8 mouse cellular contexts compared by ENCODE assay signal in genomic region chr4:134250930-134251240, GRCm38 (mm10). TPM values are rescaled to one million over a fixed set of nuclear protein-coding genes. Genes with fewer than 3 reads are reported as not detected.
A peak's percentile ranks its signal among the peaks of the same experiment; 100 is the strongest.
DNase-seq lines count a peak whose midpoint lies in the region; ATAC-seq lines count a peak whose summit lies in the region.

No protein-coding gene starts in this region.

- no peak overlapping the region for H3K27ac ChIP-seq in limb, embryonic 13.5 days
- H3K27ac ChIP-seq in stomach, embryonic 14.5 days (ENCODE audit: low read length), result no peak overlapping the region

- peak overlapping the region; percentile 93 for H3K4me2 ChIP-seq in limb, embryonic 13.5 days (replicated peaks)
- peak overlapping the region; percentile 98 for H3K4me2 ChIP-seq in stomach, embryonic 14.5 days (replicated peaks; ENCODE audit: low read depth, low read length)

- peak overlapping the region; percentile 85 for H3K4me3 ChIP-seq in megakaryocyte, embryonic 14.5 days (replicated peaks)
- peak overlapping the region; percentile 56 for H3K4me3 ChIP-seq in limb, embryonic 13.5 days
- peak overlapping the region; percentile 45 for H3K4me3 ChIP-seq in stomach, embryonic 14.5 days (ENCODE audit: low read depth, low read length)

- peaks cover 56% of the 10 kb centered on the region for H3K4me1 ChIP-seq in megakaryocyte, embryonic 14.5 days
- peaks cover 62% of the 10 kb centered on the region for H3K4me1 ChIP-seq in limb, embryonic 13.5 days
- H3K4me1 ChIP-seq in stomach, embryonic 14.5 days (ENCODE audit: control insufficient read depth, insufficient read depth, low read length), result peaks cover 29% of the 10 kb centered on the region

- 0 out of 2 replicates have a peak overlapping the region, but pooled peaks have one; percentile 20 for H3K9ac ChIP-seq in limb, embryonic 13.5 days
- peak overlapping the region; percentile 52; the same call in 1 of the 2 replicates for H3K9ac ChIP-seq in stomach, embryonic 14.5 days (replicated peaks; ENCODE audit: low read depth, low read length)

- WGBS in limb, embryonic 13.5 days, result 11% methylated on average over 10 of the region's 10 CpGs
- 23% methylated on average over 10 of the region's 10 CpGs for WGBS in stomach, embryonic 14.5 days

- peaks cover 97% of the 10 kb centered on the region for H3K27me3 ChIP-seq in megakaryocyte, embryonic 14.5 days (replicated peaks)
- peaks cover 98% of the 10 kb centered on the region for H3K27me3 ChIP-seq in limb, embryonic 13.5 days
- H3K27me3 ChIP-seq in stomach, embryonic 14.5 days (ENCODE audit: control insufficient read depth, insufficient read depth, low read length), result peaks cover 25% of the 10 kb centered on the region

- no peak for DNase-seq in frontal cortex, postnatal 25 days (ENCODE audit: low spot score in 2 of 2)
- no peak for DNase-seq in urinary bladder, adult 2 months (ENCODE audit: low spot score)
- DNase-seq in cerebellum, adult 11-12 months, result no peak

- H3K36me3 ChIP-seq in megakaryocyte, embryonic 14.5 days (replicated peaks; ENCODE audit: low read length), result no peaks in the 10 kb centered on the region
- H3K36me3 ChIP-seq in limb, embryonic 13.5 days, result no peaks in the 10 kb centered on the region
- no peaks in the 10 kb centered on the region for H3K36me3 ChIP-seq in stomach, embryonic 14.5 days (ENCODE audit: control insufficient read depth, insufficient read depth, low read length)

- peaks cover 4% of the 10 kb centered on the region; the same call in 1 of the 2 replicates for H3K9me3 ChIP-seq in megakaryocyte, embryonic 14.5 days
- no peaks in the 10 kb centered on the region for H3K9me3 ChIP-seq in limb, embryonic 13.5 days
- no peaks in the 10 kb centered on the region for H3K9me3 ChIP-seq in stomach, embryonic 14.5 days (ENCODE audit: control insufficient read depth, low read depth, low read length)

- peak; percentile 11; the same call in 1 of the 2 replicates for ATAC-seq in frontal cortex, adult (ENCODE audit: low TSS enrichment)
- ATAC-seq in megakaryocyte, adult 5-6 weeks (ENCODE audit: poor library complexity, severe bottlenecking), result no peak
- ATAC-seq in limb, embryonic 13.5 days (ENCODE audit: low FRiP score, low read depth), result no peak
- ATAC-seq in stomach, embryonic 14.5 days (ENCODE audit: insufficient number of reproducible peaks, insufficient read depth, low FRiP score, low read depth), result no peak

RNA-seq across cellular contexts. Expression of gene Grrp1, which starts 3.0 kb away (rescaled TPM):
- polyA plus RNA-seq in megakaryocyte, embryonic 14.5 days (2012; ENCODE audit: insufficient read depth, low replicate concordance), result not detected in 2 replicates
- total RNA-seq in megakaryocyte, adult 5-6 weeks (2015), result not detected in 2 replicates
- total RNA-seq in megakaryocyte, adult 5-6 weeks (2017), result not detected in 2 replicates
- polyA plus RNA-seq in limb, embryonic 13.5 days (2015; fragmentation: Nextera tagmentation; extraction: Ambion mirVana), result 4.7 and 5.3 TPM in 2 replicates
- 4.1 and 4.5 TPM in 2 replicates for polyA plus RNA-seq in stomach, embryonic 14.5 days (2014; fragmentation: Nextera tagmentation; extraction: Ambion mirVana)
- polyA plus RNA-seq in urinary bladder, adult 2 months (2012; rRNA removed), result 13.7 TPM in 2 replicates

RNA-seq across cellular contexts. Expression of gene Gm30191, which starts 4.2 kb away (rescaled TPM):
- polyA plus RNA-seq in megakaryocyte, embryonic 14.5 days (2012; ENCODE audit: insufficient read depth, low replicate concordance), result not detected in 2 replicates
- not detected in 2 replicates for total RNA-seq in megakaryocyte, adult 5-6 weeks (2015)
- total RNA-seq in megakaryocyte, adult 5-6 weeks (2017), result not detected in 2 replicates
- polyA plus RNA-seq in limb, embryonic 13.5 days (2015; fragmentation: Nextera tagmentation; extraction: Ambion mirVana), result not detected in 2 replicates
- not detected in 2 replicates for polyA plus RNA-seq in stomach, embryonic 14.5 days (2014; fragmentation: Nextera tagmentation; extraction: Ambion mirVana)
- not detected in 2 replicates for polyA plus RNA-seq in urinary bladder, adult 2 months (2012; rRNA removed)

RNA-seq across cellular contexts. Expression of gene Zfp593, which starts 5.5 kb away (rescaled TPM):
- 27.6 and 28.1 TPM in 2 replicates for polyA plus RNA-seq in megakaryocyte, embryonic 14.5 days (2012; ENCODE audit: insufficient read depth, low replicate concordance)
- 3.5 and 4.6 TPM in 2 replicates for total RNA-seq in megakaryocyte, adult 5-6 weeks (2015)
- 3.8 and 5.9 TPM in 2 replicates for total RNA-seq in megakaryocyte, adult 5-6 weeks (2017)
- 15.6 and 17.8 TPM in 2 replicates for polyA plus RNA-seq in limb, embryonic 13.5 days (2015; fragmentation: Nextera tagmentation; extraction: Ambion mirVana)
- 14.8 and 16.5 TPM in 2 replicates for polyA plus RNA-seq in stomach, embryonic 14.5 days (2014; fragmentation: Nextera tagmentation; extraction: Ambion mirVana)
- 8.9 and 11.0 TPM in 2 replicates for polyA plus RNA-seq in urinary bladder, adult 2 months (2012; rRNA removed)

RNA-seq across cellular contexts. Expression of gene E130218I03Rik, which starts 7.4 kb away (rescaled TPM):
- not detected in 2 replicates for polyA plus RNA-seq in megakaryocyte, embryonic 14.5 days (2012; ENCODE audit: insufficient read depth, low replicate concordance)
- total RNA-seq in megakaryocyte, adult 5-6 weeks (2015), result not detected in 2 replicates
- total RNA-seq in megakaryocyte, adult 5-6 weeks (2017), result not detected in 2 replicates
- polyA plus RNA-seq in limb, embryonic 13.5 days (2015; fragmentation: Nextera tagmentation; extraction: Ambion mirVana), result 0.23 and 0.66 TPM in 2 replicates
- 0.36 and 0.41 TPM in 2 replicates for polyA plus RNA-seq in stomach, embryonic 14.5 days (2014; fragmentation: Nextera tagmentation; extraction: Ambion mirVana)
- polyA plus RNA-seq in urinary bladder, adult 2 months (2012; rRNA removed), result not detected in 2 replicates

RNA-seq across cellular contexts. Expression of gene Cnksr1, which starts 12.7 kb away (rescaled TPM):
- polyA plus RNA-seq in megakaryocyte, embryonic 14.5 days (2012; ENCODE audit: insufficient read depth, low replicate concordance), result not detected in 2 replicates
- total RNA-seq in megakaryocyte, adult 5-6 weeks (2015), result 0.11 TPM in 1 of 2 replicates, not detected in the other
- not detected in 2 replicates for total RNA-seq in megakaryocyte, adult 5-6 weeks (2017)
- polyA plus RNA-seq in limb, embryonic 13.5 days (2015; fragmentation: Nextera tagmentation; extraction: Ambion mirVana), result 1.8 and 2.0 TPM in 2 replicates
- 5.7 and 6.3 TPM in 2 replicates for polyA plus RNA-seq in stomach, embryonic 14.5 days (2014; fragmentation: Nextera tagmentation; extraction: Ambion mirVana)
- polyA plus RNA-seq in urinary bladder, adult 2 months (2012; rRNA removed), result 11.5 and 13.1 TPM in 2 replicates
